ENCODE assay signal across 9 mouse cellular contexts in genomic region chr17:24902671-24903474, GRCm38 (mm10). TPM values are rescaled to one million over a fixed set of nuclear protein-coding genes. Genes with fewer than 3 reads are reported as not detected.
A peak's percentile ranks its signal among the peaks of the same experiment; 100 is the strongest.
DNase-seq lines count a peak whose midpoint lies in the region; ATAC-seq and TF ChIP-seq lines count a peak whose summit lies in the region.
"Had no signal": no experiment of that assay in that cellular context is flagged by ENCODE, and none has a peak within 500 bp of the region (broad histone marks: within the 10 kb centered on the region; RNA-seq: fewer than 3 reads in every experiment).

No protein-coding gene starts in this region.

- peak; percentile 100 for TF ChIP-seq EP300 in liver, embryonic 14.5 days (IDR thresholded peaks at IDR 0.05; ENCODE audit: low read depth)

- TF ChIP-seq CTCF in liver, embryonic 14.5 days (IDR thresholded peaks at IDR 0.05; ENCODE audit: low read depth), result peak; percentile 84

- H3K4me3 ChIP-seq in liver, embryonic 14.5 days (ENCODE audit: insufficient read depth in 1 of 2, low read depth in 2 of 2, low read length in 2 of 2), result peak overlapping the region; percentile 28 to 43
- H3K4me3 ChIP-seq: megakaryocyte, embryonic 14.5 days had no signal

- H3K36me3 ChIP-seq in liver, embryonic 14.5 days (replicated peaks; ENCODE audit: control insufficient read depth, insufficient read depth, low read depth), result peaks cover 86% of the 10 kb centered on the region

- H3K27me3 ChIP-seq in liver, embryonic 14.5 days (ENCODE audit: control insufficient read depth, insufficient read depth, low read length), result no peaks in the 10 kb centered on the region
- H3K27me3 ChIP-seq: megakaryocyte, embryonic 14.5 days had no signal

- peak; percentile 17 for DNase-seq in kidney, adult 11 months
- DNase-seq in kidney, postnatal 14 days, result no peak
- DNase-seq in MN1 (ENCODE audit: low spot score), result peak; percentile 44
- DNase-seq in embryo, embryonic 10.5 days (ENCODE audit: low spot score), result peak; percentile 43
- peak; percentile 90 to 93 (median 92) for DNase-seq in liver, embryonic 14.5 days (ENCODE audit: low read depth in 3 of 3, low spot score in 3 of 3)
- DNase-seq in urinary bladder, postnatal 14 days (ENCODE audit: low spot score), result no peak
- DNase-seq in T-cell, adult 2 months (ENCODE audit: low spot score), result no peak
- no peak for DNase-seq in urinary bladder, postnatal 4 days (ENCODE audit: low spot score in 2 of 2)

- peak overlapping the region; percentile 81 for H3K4me2 ChIP-seq in liver, embryonic 14.5 days (ENCODE audit: low read depth)

- 25% methylated on average over 9 of the region's 9 CpGs for WGBS in liver, embryonic 14.5 days (ENCODE audit: insufficient replicate concordance)

- H3K27ac ChIP-seq in liver, embryonic 14.5 days, result peak overlapping the region; percentile 99

- H3K9me3 ChIP-seq in liver, embryonic 14.5 days (ENCODE audit: control insufficient read depth, low read length), result no peaks in the 10 kb centered on the region
- H3K9me3 ChIP-seq: megakaryocyte, embryonic 14.5 days had no signal

- H3K4me1 ChIP-seq in liver, embryonic 14.5 days (replicated peaks; ENCODE audit: control insufficient read depth in 2 of 2, insufficient read depth in 2 of 2, low read length in 1 of 2), result peaks cover 26 to 28% of the 10 kb centered on the region in 2 experiments

- H3K9ac ChIP-seq in liver, embryonic 14.5 days (replicated peaks), result peak overlapping the region; percentile 67

- peak; percentile 99 for ATAC-seq in liver, embryonic 14.5 days (ENCODE audit: insufficient read depth)

RNA-seq across cellular contexts. Expression of gene Nme3, which starts 6.6 kb away (rescaled TPM):
- polyA plus RNA-seq in liver, embryonic 14.5 days (2012; rRNA removed), result 55.7 and 65.6 TPM in 2 replicates
- polyA plus RNA-seq in liver, embryonic 14.5 days (2014; fragmentation: Nextera tagmentation; extraction: Ambion mirVana), result 79.2 and 83.7 TPM in 2 replicates

RNA-seq across cellular contexts. Expression of gene Mrps34, which starts 8.0 kb away (rescaled TPM):
- polyA plus RNA-seq in liver, embryonic 14.5 days (2012; rRNA removed), result 48.0 and 49.2 TPM in 2 replicates
- 43.5 and 49.9 TPM in 2 replicates for polyA plus RNA-seq in liver, embryonic 14.5 days (2014; fragmentation: Nextera tagmentation; extraction: Ambion mirVana)

RNA-seq across cellular contexts. Expression of gene Eme2, which starts 8.0 kb away (rescaled TPM):
- polyA plus RNA-seq in liver, embryonic 14.5 days (2012; rRNA removed), result 7.6 and 9.4 TPM in 2 replicates
- 7.4 and 8.5 TPM in 2 replicates for polyA plus RNA-seq in liver, embryonic 14.5 days (2014; fragmentation: Nextera tagmentation; extraction: Ambion mirVana)

RNA-seq across cellular contexts. Expression of gene Spsb3, which starts 16.4 kb away (rescaled TPM):
- 26.3 and 28.4 TPM in 2 replicates for polyA plus RNA-seq in liver, embryonic 14.5 days (2012; rRNA removed)
- 37.5 and 40.2 TPM in 2 replicates for polyA plus RNA-seq in liver, embryonic 14.5 days (2014; fragmentation: Nextera tagmentation; extraction: Ambion mirVana)

RNA-seq across cellular contexts. Expression of gene Nubp2, which starts 16.7 kb away (rescaled TPM):
- 30.8 and 33.1 TPM in 2 replicates for polyA plus RNA-seq in liver, embryonic 14.5 days (2012; rRNA removed)
- polyA plus RNA-seq in liver, embryonic 14.5 days (2014; fragmentation: Nextera tagmentation; extraction: Ambion mirVana), result 76.7 and 80.1 TPM in 2 replicates

Comparison
In these comparisons a context has a peak if more than half of its experiments do, and no peak if none do; other contexts are left out.
1. DNase-seq: peak in kidney, adult 11 months (single experiment), MN1 (single experiment), embryo, embryonic 10.5 days (single experiment) and liver, embryonic 14.5 days (3 of 3); none in kidney, postnatal 14 days (single experiment), urinary bladder, postnatal 14 days (single experiment), T-cell, adult 2 months (single experiment) and urinary bladder, postnatal 4 days (0 of 2).